Mouse (Mus musculus) forebrain, embryonic 10.5 days (tissue): ENCODE measurements around the gene Anks1b. TPM values are rescaled to one million over a fixed set of nuclear protein-coding genes. Genes with fewer than 3 reads are reported as not detected.

Experiments
- DNase-seq: peaks from one replicate; pipeline ENCODE4 v3.0.0-alpha.2; 2017; ENCODE audit warnings: low spot score; ENCODE audit errors: extremely low spot score
- H3K27ac ChIP-seq: fragments of 300-500 bp; sonication (generic); 2 replicates; pipeline ENCODE4 v1.5.1; 2016; ENCODE audit warnings: mild to moderate bottlenecking
- H3K27me3 ChIP-seq: fragments of 300-500 bp; sonication (generic); 2 replicates; pipeline ENCODE4 v1.6.1; 2016; ENCODE audit warnings: mild to moderate bottlenecking; ENCODE audit not compliant: poor library complexity, severe bottlenecking
- H3K36me3 ChIP-seq: fragments of 300-500 bp; sonication (generic); replicated peaks from 2 replicates; pipeline ENCODE4 v1.6.1; 2016; ENCODE audit warnings: mild to moderate bottlenecking, moderate library complexity
- H3K4me1 ChIP-seq: fragments of 300-500 bp; sonication (generic); 2 replicates; pipeline ENCODE4 v1.6.1; 2016
- H3K4me3 ChIP-seq: fragments of 300-500 bp; sonication (generic); 2 replicates; pipeline ENCODE4 v1.5.1; 2016; ENCODE audit warnings: mild to moderate bottlenecking, moderate library complexity
- H3K9me3 ChIP-seq: fragments of 300-500 bp; sonication (generic); 2 replicates; pipeline ENCODE4 v1.6.1; 2016; ENCODE audit warnings: mild to moderate bottlenecking, moderate library complexity
- WGBS: fragments of 180-500 bp; shearing (Covaris S2); methylation state at CpG from one replicate; pipeline ENCODE4 v1.1.7; 2016; 5-methylcytosine and 5-hydroxymethylcytosine counted together
- polyA plus RNA-seq: library from polyadenylated mRNA; unstranded; fragments of >200 nt; fragmentation: Nextera tagmentation; extraction: Ambion mirVana; gene quantifications from 2 replicates; pipeline ENCODE4 v1.2.1, GENCODE M21; 2016

Gene Anks1b
- polyA plus RNA-seq, 1 experiment from 2014 or later, result 3.1 TPM

DNA sequence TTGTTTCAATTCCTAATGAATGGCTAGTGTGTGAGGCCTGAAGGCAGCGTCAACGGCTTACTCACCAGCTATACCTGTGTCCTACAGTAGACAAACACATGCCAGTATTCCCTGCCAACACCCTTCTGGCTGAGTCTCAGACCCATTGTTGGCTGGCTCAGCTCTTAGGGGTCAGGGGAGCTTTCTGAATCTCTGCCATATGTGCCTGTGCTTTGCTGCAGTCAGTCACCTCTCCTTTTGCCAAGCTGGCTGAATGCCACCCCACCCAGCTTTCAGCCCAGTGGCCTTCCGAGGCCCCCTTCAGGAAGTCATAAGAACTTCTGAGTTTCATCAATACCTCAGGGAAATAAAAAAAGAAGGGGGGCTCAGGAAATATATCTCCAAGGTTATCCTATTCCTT is 497.4 kb downstream of the Anks1b start:
- Histone ChIP-seq H3K27me3 (no peaks in the 10 kb centered on the region), H3K9me3 (no peaks in the 10 kb centered on the region), H3K4me3 (no peak overlapping the region), H3K36me3 (no peaks in the 10 kb centered on the region), H3K27ac (no peak overlapping the region), H3K4me1 (no peaks in the 10 kb centered on the region)
- WGBS, result 95% methylated on average over 3 of the region's 3 CpGs
- DNase-seq, result no peak

DNA sequence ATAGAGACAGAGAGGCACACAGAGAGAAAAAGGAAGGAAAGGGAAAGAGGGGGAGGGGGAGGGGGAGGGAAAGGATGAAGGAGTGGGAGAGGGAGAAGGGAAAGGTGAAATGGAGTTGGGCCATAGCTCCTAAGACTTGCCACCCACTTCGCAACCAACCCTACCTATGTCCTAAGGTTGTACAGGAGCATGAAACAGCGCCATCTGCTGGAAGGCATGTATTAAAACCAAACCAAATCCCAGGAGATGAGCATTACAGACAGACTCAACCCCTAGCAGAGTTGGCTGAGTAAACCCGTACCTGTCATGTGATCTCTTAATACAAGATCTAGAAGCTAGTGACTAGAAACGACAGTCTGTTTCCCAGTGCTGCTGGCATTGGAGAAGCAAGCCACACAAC is 500.2 kb downstream of the Anks1b start:
- WGBS, result 39% methylated on average over 4 of the region's 4 CpGs
- H3K9me3 ChIP-seq, result no peaks in the 10 kb centered on the region
- no peak overlapping the region for H3K27ac ChIP-seq
- DNase-seq, result no peak
- no peaks in the 10 kb centered on the region for H3K4me1 ChIP-seq
- no peak overlapping the region for H3K4me3 ChIP-seq
- H3K36me3 ChIP-seq, result no peaks in the 10 kb centered on the region
- H3K27me3 ChIP-seq, result no peaks in the 10 kb centered on the region

DNA sequence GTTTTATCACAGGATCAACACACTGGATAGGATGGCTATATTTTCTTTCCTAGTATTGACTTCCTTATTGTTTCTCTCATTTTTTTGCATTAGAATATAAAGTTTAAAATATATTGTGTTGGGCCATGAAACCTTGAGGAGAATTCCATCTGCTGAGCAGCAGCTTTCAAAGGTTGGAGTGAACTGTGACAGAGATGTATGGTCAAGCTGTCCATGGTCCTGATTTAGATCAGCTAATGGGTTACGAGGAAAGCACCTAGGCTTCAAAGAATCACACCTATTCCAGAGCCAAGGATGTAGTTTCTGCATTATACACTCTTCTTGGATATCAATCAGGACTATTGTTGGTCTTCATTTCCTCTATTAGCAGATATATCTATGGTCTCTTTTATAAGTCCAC is 503.3 kb downstream of the Anks1b start:
- 80% methylated on average over 1 of the region's 1 CpGs for WGBS
- Histone ChIP-seq H3K36me3 (no peaks in the 10 kb centered on the region), H3K27me3 (no peaks in the 10 kb centered on the region), H3K4me3 (no peak overlapping the region), H3K27ac (no peak overlapping the region), H3K4me1 (peaks cover 11% of the 10 kb centered on the region), H3K9me3 (no peaks in the 10 kb centered on the region)
- DNase-seq, result no peak

DNA sequence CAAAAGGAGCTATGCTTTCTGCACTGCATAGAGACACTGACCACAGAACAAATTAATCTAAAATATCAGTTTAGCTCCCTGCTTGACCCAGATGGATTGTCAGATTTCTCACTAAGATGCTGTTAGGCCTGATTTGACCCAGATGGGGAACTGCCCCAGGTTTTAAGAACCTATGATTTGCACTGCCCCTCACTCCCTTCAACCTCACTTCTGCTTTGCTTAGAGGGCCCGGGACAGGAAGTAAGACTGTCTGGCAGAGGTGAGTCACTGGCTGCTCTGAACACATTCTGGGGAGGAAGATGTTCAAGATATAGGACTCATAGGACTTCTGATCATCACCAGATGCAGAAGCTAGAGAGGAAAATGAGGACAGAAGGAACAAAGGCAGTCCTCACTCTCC is 506.8 kb downstream of the Anks1b start:
- Histone ChIP-seq H3K27me3 (no peaks in the 10 kb centered on the region), H3K36me3 (no peaks in the 10 kb centered on the region), H3K4me3 (no peak overlapping the region), H3K27ac (no peak overlapping the region), H3K9me3 (no peaks in the 10 kb centered on the region), H3K4me1 (peaks cover 11% of the 10 kb centered on the region)
- no peak for DNase-seq
- 88% methylated on average over 1 of the region's 1 CpGs for WGBS

DNA sequence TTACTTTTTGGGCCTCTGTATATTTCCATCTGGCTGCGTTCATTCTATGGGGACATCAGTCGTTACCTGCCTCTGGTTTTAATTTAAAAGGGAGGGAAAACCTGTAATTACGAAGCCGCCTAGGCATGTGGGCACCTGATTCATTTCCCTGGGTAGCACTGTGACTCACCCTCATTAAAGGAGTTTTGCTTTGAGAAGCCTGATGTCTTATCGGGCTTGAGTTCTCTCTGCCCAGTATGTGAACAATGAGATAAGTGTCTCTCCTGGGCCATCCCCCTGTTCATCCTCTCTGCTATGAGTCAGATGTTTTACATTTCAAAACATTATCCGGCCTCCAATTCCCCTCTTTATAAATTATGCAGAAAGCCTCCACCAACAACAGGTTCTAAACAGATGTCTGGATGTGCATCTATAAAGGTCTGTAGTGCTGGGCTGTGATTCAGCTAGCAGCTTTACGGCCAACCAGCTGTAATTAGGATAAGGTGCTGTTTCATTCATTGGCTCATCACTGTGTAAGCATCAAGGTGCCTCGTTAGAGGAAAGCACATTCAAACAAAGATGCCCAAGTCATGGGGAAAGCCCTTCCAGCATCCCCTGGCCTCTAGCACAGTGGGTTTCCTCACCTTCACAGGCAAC is 507.5 kb downstream of the Anks1b start:
- Histone ChIP-seq H3K36me3 (no peaks in the 10 kb centered on the region), H3K27ac (no peak overlapping the region), H3K27me3 (no peaks in the 10 kb centered on the region), H3K9me3 (no peaks in the 10 kb centered on the region), H3K4me3 (no peak overlapping the region), H3K4me1 (peaks cover 11% of the 10 kb centered on the region)
- no peak for DNase-seq
- WGBS, result 72% methylated on average over 8 of the region's 8 CpGs

DNA sequence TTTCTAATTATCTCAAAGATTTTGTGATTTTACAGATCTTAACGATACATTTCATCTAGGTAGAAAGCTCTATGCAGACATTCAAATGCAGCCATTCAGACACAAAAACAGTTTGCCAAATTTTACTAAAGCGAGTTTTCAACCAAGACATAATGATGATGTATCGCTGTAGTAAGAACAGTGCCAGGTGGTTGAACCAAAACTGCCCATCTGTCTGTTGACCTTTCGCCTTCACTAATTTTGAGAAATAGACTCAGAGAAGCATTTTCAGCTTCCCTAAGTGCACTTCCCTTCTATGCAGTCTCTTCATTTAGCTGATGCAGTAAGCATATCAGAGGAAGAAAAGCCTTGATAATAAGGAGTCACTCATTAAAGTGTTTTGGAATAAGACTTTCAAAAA is 527.1 kb downstream of the Anks1b start:
- Histone ChIP-seq H3K36me3 (no peaks in the 10 kb centered on the region), H3K4me3 (no peak overlapping the region), H3K4me1 (peaks cover 8% of the 10 kb centered on the region; the same call in 1 of the 2 replicates), H3K9me3 (no peaks in the 10 kb centered on the region), H3K27me3 (no peaks in the 10 kb centered on the region), H3K27ac (no peak overlapping the region)
- 92% methylated on average over 4 of the region's 4 CpGs for WGBS
- no peak for DNase-seq

DNA sequence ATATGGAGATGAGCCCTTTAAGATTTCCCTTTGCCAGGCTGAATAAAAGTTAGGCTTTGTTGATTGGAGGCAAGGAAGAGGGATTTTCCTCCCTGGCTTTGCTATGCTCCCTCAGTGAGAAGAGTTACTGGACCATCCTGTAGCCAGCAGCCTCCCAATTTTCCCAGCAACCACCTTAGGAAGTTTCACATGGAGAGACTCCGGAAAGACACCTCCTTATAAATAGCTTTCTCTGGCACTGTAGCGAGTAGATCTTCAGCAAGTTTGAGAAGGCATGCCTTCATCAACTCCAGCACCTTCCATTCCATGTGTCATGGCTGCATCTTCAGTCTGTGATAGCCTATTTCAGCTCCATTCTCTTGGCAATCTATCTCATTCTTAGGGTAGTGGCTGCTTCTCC is 535.2 kb downstream of the Anks1b start:
- H3K27me3 ChIP-seq, result no peaks in the 10 kb centered on the region
- no peaks in the 10 kb centered on the region for H3K9me3 ChIP-seq
- no peak overlapping the region for H3K27ac ChIP-seq
- DNase-seq, result no peak
- H3K4me3 ChIP-seq, result no peak overlapping the region
- H3K4me1 ChIP-seq, result peaks cover 5% of the 10 kb centered on the region; the same call in 1 of the 2 replicates
- no peaks in the 10 kb centered on the region for H3K36me3 ChIP-seq
- 82% methylated on average over 2 of the region's 2 CpGs for WGBS

DNA sequence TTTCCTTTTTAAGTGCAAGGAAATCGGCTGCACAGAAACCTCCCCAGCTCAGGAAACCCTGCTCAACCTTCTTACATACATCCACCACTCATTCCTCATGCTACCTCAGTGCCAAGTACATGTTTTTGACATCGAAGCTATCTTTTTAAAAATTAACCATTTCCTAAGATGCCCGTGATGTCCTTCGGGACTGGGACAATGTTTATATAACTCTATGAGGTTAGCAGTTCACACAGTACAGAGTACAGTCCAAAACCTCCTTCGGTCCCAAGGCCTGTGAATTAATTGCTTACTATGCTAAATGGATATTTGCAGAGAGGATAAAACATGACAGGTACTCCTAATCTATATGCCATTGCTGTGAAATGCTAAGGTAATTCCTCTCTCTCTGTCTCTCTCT is 558.2 kb downstream of the Anks1b start:
- H3K9me3 ChIP-seq, result no peaks in the 10 kb centered on the region
- H3K36me3 ChIP-seq, result no peaks in the 10 kb centered on the region
- no peak overlapping the region for H3K27ac ChIP-seq
- 76% methylated on average over 5 of the region's 5 CpGs for WGBS
- DNase-seq, result no peak
- H3K27me3 ChIP-seq, result no peaks in the 10 kb centered on the region
- H3K4me3 ChIP-seq, result no peak overlapping the region
- H3K4me1 ChIP-seq, result 0 out of 2 replicates have a peak, but pooled peaks cover 3% of the 10 kb centered on the region

DNA sequence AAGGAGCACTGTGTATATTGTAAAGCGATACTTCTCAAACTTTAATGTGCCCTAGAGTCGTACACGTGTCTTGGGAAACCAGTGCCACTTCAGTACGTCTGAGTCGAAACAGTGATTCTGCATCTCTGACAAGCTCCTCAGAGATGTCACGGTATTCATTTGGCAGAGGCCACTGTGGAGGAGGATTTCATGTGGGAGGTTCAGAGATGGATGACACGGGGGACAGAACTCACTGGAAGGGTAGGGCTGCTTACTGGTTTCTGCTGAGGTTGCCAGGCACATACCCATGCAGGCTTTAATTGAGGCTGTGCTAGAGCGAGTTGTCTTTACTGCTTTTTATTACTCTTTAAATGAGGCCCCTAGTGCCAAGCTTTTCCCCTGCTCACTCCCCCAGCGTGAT is 558.7 kb downstream of the Anks1b start:
- Histone ChIP-seq H3K27ac (no peak overlapping the region), H3K4me3 (no peak overlapping the region), H3K27me3 (no peaks in the 10 kb centered on the region), H3K4me1 (0 out of 2 replicates have a peak, but pooled peaks cover 3% of the 10 kb centered on the region), H3K9me3 (no peaks in the 10 kb centered on the region), H3K36me3 (no peaks in the 10 kb centered on the region)
- 67% methylated on average over 9 of the region's 9 CpGs for WGBS
- DNase-seq, result no peak

DNA sequence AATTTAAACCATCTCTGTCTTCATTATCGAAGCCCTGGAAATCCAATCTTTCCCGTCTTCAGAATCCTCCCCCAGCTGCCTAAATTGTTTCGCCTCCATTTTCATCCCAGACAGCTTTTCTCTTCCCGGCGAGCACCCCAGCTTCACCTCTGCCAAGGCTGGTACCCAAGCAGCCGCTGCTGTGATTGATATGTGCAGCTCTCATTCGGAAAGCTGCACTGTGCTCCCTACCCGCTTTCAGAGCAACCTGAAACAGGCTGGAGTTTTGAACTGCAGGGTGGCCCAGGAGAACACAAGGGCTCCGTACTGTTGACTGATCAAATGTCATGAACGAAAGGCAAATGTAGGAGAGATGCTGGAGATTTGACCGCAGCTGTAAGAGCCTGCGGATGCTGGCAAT is 559.2 kb downstream of the Anks1b start:
- Histone ChIP-seq H3K4me3 (no peak overlapping the region), H3K27me3 (no peaks in the 10 kb centered on the region), H3K4me1 (0 out of 2 replicates have a peak, but pooled peaks cover 3% of the 10 kb centered on the region), H3K36me3 (no peaks in the 10 kb centered on the region), H3K27ac (no peak overlapping the region), H3K9me3 (no peaks in the 10 kb centered on the region)
- DNase-seq, result no peak
- WGBS, result 72% methylated on average over 12 of the region's 12 CpGs

DNA sequence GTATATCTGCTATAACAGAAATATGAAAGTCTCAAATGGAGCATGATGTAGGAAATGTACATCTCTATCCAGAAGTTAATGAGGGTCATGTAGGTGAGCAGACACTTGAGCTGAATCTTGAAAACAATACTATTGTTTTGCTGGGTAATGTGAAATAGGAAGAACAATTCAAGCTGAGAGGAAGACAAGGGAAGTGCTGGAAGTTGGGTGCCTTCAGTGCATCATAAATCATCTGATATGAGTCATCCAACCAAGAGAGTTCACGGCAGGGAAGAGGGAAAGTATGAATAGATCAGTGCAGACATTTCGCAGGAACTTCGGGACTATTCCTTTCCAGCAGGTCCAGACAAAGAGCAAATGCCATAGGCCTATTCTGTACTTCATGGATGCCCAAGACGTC is 567.7 kb downstream of the Anks1b start:
- WGBS, result 94% methylated on average over 4 of the region's 4 CpGs
- no peak for DNase-seq
- Histone ChIP-seq H3K9me3 (no peaks in the 10 kb centered on the region), H3K27me3 (no peaks in the 10 kb centered on the region), H3K27ac (no peak overlapping the region), H3K4me3 (no peak overlapping the region), H3K36me3 (no peaks in the 10 kb centered on the region), H3K4me1 (no peaks in the 10 kb centered on the region)

DNA sequence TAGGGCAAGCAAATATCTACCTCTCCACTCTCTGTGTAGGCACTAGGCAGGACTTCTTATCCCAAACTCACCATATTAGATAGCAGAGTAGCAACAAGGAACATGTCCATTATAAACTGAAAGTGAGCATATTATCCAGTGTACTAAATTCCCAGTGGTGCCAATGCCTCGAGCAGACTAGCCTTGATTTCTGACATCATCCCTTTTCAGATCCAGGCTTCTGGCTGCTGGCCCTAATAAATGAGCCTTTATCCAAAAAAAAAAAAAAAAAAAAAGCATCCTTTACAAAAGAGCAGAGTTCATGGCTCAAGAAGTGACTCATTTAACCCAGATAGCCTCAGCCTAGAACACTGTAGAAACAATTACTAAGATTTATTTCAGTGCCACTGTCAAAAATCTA is 568.3 kb downstream of the Anks1b start:
- H3K27me3 ChIP-seq, result no peaks in the 10 kb centered on the region
- no peaks in the 10 kb centered on the region for H3K9me3 ChIP-seq
- WGBS, result 83% methylated on average over 1 of the region's 1 CpGs
- H3K4me3 ChIP-seq, result no peak overlapping the region
- no peaks in the 10 kb centered on the region for H3K4me1 ChIP-seq
- no peak for DNase-seq
- no peak overlapping the region for H3K27ac ChIP-seq
- H3K36me3 ChIP-seq, result no peaks in the 10 kb centered on the region

DNA sequence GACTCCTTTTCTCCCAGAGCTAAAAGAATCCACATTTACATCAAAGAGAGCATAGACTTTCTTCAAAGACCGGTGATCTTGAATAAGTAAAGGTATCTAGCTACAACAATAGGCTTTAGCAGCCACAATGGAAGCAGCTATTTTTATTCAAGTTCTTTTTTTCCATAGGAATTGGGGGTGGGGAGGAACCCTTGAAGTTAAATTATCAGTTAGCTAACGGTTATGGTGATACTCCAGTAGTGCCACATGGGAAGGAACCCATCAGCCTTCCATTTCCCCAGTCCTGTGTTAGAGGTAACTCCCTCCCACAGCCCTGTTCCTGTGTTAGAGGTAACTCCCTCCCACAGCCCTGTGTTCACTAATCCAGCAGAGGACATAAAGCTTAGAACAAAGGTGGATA is 591.6 kb downstream of the Anks1b start:
- WGBS, result 81% methylated on average over 2 of the region's 2 CpGs
- Histone ChIP-seq H3K4me1 (peaks cover 9% of the 10 kb centered on the region; the same call in 1 of the 2 replicates), H3K4me3 (no peak overlapping the region), H3K27me3 (peaks cover 10% of the 10 kb centered on the region), H3K36me3 (no peaks in the 10 kb centered on the region), H3K27ac (no peak overlapping the region), H3K9me3 (no peaks in the 10 kb centered on the region)
- DNase-seq, result no peak

DNA sequence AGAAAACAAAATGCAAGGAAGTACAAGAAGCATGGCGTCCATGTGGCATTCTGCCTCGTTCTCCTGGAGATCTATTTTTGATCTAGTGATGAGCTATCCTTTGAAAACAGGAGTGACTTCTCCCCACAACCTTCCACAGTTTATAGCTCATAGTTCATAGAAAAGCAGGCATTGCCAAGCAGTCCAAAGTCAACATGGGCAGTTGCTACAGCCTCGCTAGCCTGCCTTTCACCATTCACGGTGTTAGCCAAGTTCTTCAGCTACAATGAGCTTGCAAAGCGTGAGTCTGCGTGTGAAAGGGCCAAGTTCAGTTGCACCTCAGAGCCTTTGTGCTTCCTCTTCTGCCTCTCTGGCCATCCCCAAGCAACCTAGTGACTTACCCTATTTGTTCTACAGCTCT is 592.1 kb downstream of the Anks1b start:
- H3K4me1 ChIP-seq, result peaks cover 9% of the 10 kb centered on the region; the same call in 1 of the 2 replicates
- 87% methylated on average over 6 of the region's 6 CpGs for WGBS
- DNase-seq, result no peak
- no peak overlapping the region for H3K27ac ChIP-seq
- no peaks in the 10 kb centered on the region for H3K36me3 ChIP-seq
- H3K27me3 ChIP-seq, result peaks cover 10% of the 10 kb centered on the region
- no peaks in the 10 kb centered on the region for H3K9me3 ChIP-seq
- no peak overlapping the region for H3K4me3 ChIP-seq
